Mouse (Mus musculus) thymus, adult 2 months (tissue): Measurements from ENCODE around the gene C2cd5. TPM values are rescaled to one million over a fixed set of nuclear protein-coding genes. Genes with fewer than 3 reads are reported as not detected.

Experiments used
- DNase-seq: peaks from one replicate; pipeline ENCODE4 v3.0.0; 2021
- H3K27ac ChIP-seq: fragments of 200-500 bp; 2 replicates; pipeline ENCODE4 v1.5.1; 2012; ENCODE audit warnings: low read length, control low read depth; ENCODE audit not compliant: control insufficient read depth, insufficient read depth
- H3K27me3 ChIP-seq: fragments of 200-500 bp; 2 replicates; pipeline ENCODE4 v1.6.1; 2012; ENCODE audit warnings: mild to moderate bottlenecking, low read length, moderate library complexity, mixed read lengths; ENCODE audit not compliant: control insufficient read depth, insufficient read depth
- H3K36me3 ChIP-seq: fragments of 200-500 bp; 2 replicates; pipeline ENCODE4 v1.6.1; 2012; ENCODE audit warnings: mild to moderate bottlenecking, low read length, moderate library complexity; ENCODE audit not compliant: control insufficient read depth, insufficient read depth
- H3K4me1 ChIP-seq: fragments of 200-500 bp; replicated peaks from 2 replicates; pipeline ENCODE4 v1.6.1; 2012; ENCODE audit warnings: low read length; ENCODE audit not compliant: control insufficient read depth, insufficient read depth
- H3K4me3 ChIP-seq: fragments of 200-500 bp; 2 replicates; pipeline ENCODE4 v1.5.1; 2012; ENCODE audit warnings: mild to moderate bottlenecking, low read length, control low read depth, moderate library complexity; ENCODE audit not compliant: control insufficient read depth, insufficient read depth
- CTCF ChIP-seq: fragments of 200-500 bp; IDR thresholded peaks from 2 replicates; pipeline ENCODE4 v1.5.1; 2012; ENCODE audit warnings: mild to moderate bottlenecking, control low read depth, low read length, moderate library complexity, borderline replicate concordance; ENCODE audit not compliant: control insufficient read depth, poor library complexity, insufficient read depth; ENCODE audit errors: extremely low read depth
- POLR2A ChIP-seq: fragments of 200-500 bp; IDR thresholded peaks from 2 replicates; pipeline ENCODE4 v1.6.1; 2012; ENCODE audit warnings: mild to moderate bottlenecking, low read length, control low read depth, moderate library complexity; ENCODE audit not compliant: control insufficient read depth, poor library complexity, insufficient read depth; ENCODE audit errors: extremely low read depth
- WGBS: fragments of 180-500 bp; shearing (Covaris S2); methylation state at CpG from one replicate; pipeline ENCODE4 v1.1.7; 2018; 5-methylcytosine and 5-hydroxymethylcytosine counted together
- polyA plus RNA-seq: library from polyadenylated mRNA; depleted of rRNA; stranded (reverse); fragments of >200 nt; gene quantifications from 2 replicates; pipeline ENCODE4 v1.2.3, GENCODE M21; 2012

Gene C2cd5
- polyA plus RNA-seq, 1 experiment = 36.2 TPM

GRCm38 (mm10) chr6:143100478-143101115 is 656 bp upstream of the C2cd5 start:
- WGBS = 53% methylated on average over 8 of the region's 8 CpGs
- Histone ChIP-seq H3K4me1 (peaks cover 5% of the 10 kb centered on the region), H3K27me3 (no peaks in the 10 kb centered on the region), H3K27ac (no peak overlapping the region), H3K4me3 (peak overlapping the region; percentile 43), H3K36me3 (no peaks in the 10 kb centered on the region)
- TF ChIP-seq POLR2A = no peak
- TF ChIP-seq CTCF = no peak
- no peak for DNase-seq

- DNase-seq = peak; percentile 49
- TF ChIP-seq CTCF (no peak), POLR2A (no peak)
- Histone ChIP-seq H3K36me3 (no peaks in the 10 kb centered on the region), H3K4me3 (peak overlapping the region; percentile 61), H3K27me3 (no peaks in the 10 kb centered on the region), H3K27ac (no peak overlapping the region), H3K4me1 (peaks cover 4% of the 10 kb centered on the region; the same call in 1 of the 2 replicates)
- under 1% methylated on average over 32 of the region's 32 CpGs for WGBS
Measured at GRCm38 (mm10) chr6:143099281-143099680, 660 bp downstream of the C2cd5 start.

- TF ChIP-seq CTCF (no peak), POLR2A (no peak)
- no peak for DNase-seq
- Histone ChIP-seq H3K4me1 (peaks cover 6% of the 10 kb centered on the region; the same call in 1 of the 2 replicates), H3K27me3 (no peaks in the 10 kb centered on the region), H3K27ac (no peak overlapping the region), H3K4me3 (no peak overlapping the region), H3K36me3 (peaks cover 16% of the 10 kb centered on the region)
- WGBS = 97% methylated on average over 11 of the region's 11 CpGs
Measured at GRCm38 (mm10) chr6:143095126-143095525, 4.8 kb downstream of the C2cd5 start.

GRCm38 (mm10) chr6:143092856-143093255 is 7.1 kb downstream of the C2cd5 start:
- no peaks in the 10 kb centered on the region for H3K27me3 ChIP-seq
- no peak for TF ChIP-seq CTCF
- no peak for TF ChIP-seq POLR2A

GRCm38 (mm10) chr6:143091076-143091475 is 8.9 kb downstream of the C2cd5 start:
- Histone ChIP-seq H3K4me1 (peaks cover 4% of the 10 kb centered on the region; the same call in 1 of the 2 replicates), H3K4me3 (no peak overlapping the region), H3K36me3 (peaks cover 38% of the 10 kb centered on the region), H3K27me3 (no peaks in the 10 kb centered on the region), H3K27ac (no peak overlapping the region)
- no peak for TF ChIP-seq POLR2A
- TF ChIP-seq CTCF = no peak
- DNase-seq = no peak
- 94% methylated on average over 6 of the region's 6 CpGs for WGBS

More at GRCm38 (mm10) chr6:143092856-143093255, 7.1 kb downstream of the C2cd5 start:
- peaks cover 4% of the 10 kb centered on the region; the same call in 1 of the 2 replicates for H3K4me1 ChIP-seq
- H3K36me3 ChIP-seq = peaks cover 31% of the 10 kb centered on the region
- WGBS = 94% methylated on average over 4 of the region's 4 CpGs
- H3K4me3 ChIP-seq = no peak overlapping the region
- no peak overlapping the region for H3K27ac ChIP-seq
- no peak for DNase-seq

GRCm38 (mm10) chr6:143087332-143087731 is 12.6 kb downstream of the C2cd5 start:
- Histone ChIP-seq H3K27me3 (no peaks in the 10 kb centered on the region), H3K36me3 (peaks cover 54% of the 10 kb centered on the region)
- TF ChIP-seq CTCF (no peak), POLR2A (no peak)

More at GRCm38 (mm10) chr6:143087332-143087731, 12.6 kb downstream of the C2cd5 start:
- WGBS = 86% methylated on average over 4 of the region's 4 CpGs
- Histone ChIP-seq H3K27ac (no peak overlapping the region), H3K4me3 (no peak overlapping the region), H3K4me1 (peaks cover 4% of the 10 kb centered on the region; the same call in 1 of the 2 replicates)
- DNase-seq = no peak
